Mouse (Mus musculus) limb, embryonic 10.5 days (tissue): ENCODE measurements at regions not wholly inside any gene's neighbourhood (a gene's known extent, or its start where the extent isn't known, plus 50 kb on each side); places are given as distances from the start of the nearest gene placed in this dataset.

Experiments
- DNase-seq: peaks from one replicate; pipeline ENCODE4 v3.0.0-alpha.2; 2017; ENCODE audit warnings: low spot score
- H3K27ac ChIP-seq: fragments of 300-500 bp; sonication (generic); 2 replicates; pipeline ENCODE4 v1.5.1; 2016; ENCODE audit warnings: mild to moderate bottlenecking
- H3K27me3 ChIP-seq: fragments of 300-500 bp; sonication (generic); 2 replicates; pipeline ENCODE4 v1.6.1; 2016; ENCODE audit warnings: low read depth, mild to moderate bottlenecking; ENCODE audit not compliant: poor library complexity, severe bottlenecking
- H3K36me3 ChIP-seq: fragments of 300-500 bp; sonication (generic); 2 replicates; pipeline ENCODE4 v1.6.1; 2016; ENCODE audit warnings: mild to moderate bottlenecking, moderate library complexity
- H3K4me1 ChIP-seq: fragments of 300-500 bp; sonication (generic); 2 replicates; pipeline ENCODE4 v1.6.1; 2016
- H3K4me3 ChIP-seq: fragments of 300-500 bp; sonication (generic); 2 replicates; pipeline ENCODE4 v1.5.1; 2016; ENCODE audit warnings: mild to moderate bottlenecking, moderate library complexity
- H3K9me3 ChIP-seq: fragments of 300-500 bp; sonication (generic); replicated peaks from 2 replicates; pipeline ENCODE4 v1.6.1; 2016; ENCODE audit warnings: mild to moderate bottlenecking
- WGBS: fragments of 180-500 bp; shearing (Covaris S2); methylation state at CpG from one replicate; pipeline ENCODE4 v1.1.7; 2016; 5-methylcytosine and 5-hydroxymethylcytosine counted together

DNA sequence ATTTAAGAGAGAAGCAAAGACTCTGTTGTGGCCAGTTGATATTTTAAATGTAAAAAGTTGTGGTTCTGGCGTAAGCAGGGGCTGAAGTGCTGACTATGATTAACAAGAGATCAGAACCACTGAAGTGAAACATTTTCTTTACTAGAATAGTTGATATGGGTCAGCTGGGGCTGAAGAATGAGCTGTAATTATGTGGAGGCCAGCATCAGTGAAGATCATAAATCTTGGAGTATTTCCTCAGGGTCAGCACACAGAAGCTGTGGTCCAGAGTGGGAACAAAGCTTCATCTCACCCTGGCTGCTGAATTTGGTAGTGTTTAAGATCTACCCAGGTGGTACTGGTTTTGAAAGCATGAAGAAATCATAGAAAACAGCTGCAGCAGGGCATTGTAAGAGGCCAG, 583.4 kb upstream of the Zeb2 start:
- WGBS, result 74% methylated on average over 1 of the region's 1 CpGs
- peaks cover 17% of the 10 kb centered on the region for H3K4me1 ChIP-seq
- no peak for DNase-seq

DNA sequence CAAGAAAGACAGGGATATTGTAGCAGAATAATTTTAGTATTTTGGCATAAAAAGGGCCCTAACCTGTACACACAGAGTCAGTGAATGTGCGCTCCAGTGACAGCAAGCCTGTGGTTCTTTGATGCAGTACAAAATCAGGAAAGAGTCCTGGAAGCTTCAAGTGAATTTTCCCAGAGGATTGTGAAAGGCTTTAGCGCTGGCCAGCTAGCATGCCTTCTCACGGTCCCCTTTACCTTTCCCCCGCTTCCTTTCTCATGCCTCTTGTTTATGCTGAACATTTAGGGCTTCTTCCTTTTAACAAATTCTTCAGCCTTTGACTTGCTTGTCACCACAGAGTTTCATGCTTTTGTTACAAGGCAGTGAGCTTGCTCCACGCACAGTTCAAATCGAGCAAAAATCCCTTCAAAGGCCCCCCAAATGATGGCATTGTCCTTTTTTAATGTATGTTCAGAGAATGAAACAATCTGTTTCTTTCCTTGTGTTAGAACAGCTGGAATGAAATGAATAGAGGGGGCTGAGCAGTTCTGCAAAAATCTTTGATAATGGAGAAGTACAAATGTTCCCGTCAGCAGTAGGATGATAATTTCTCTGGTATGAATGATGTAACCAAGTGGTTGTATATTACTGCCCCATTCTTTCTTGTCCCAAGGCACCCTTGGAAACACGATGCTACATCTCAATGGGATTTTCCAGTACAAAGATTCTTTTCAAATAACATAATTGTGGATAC, 576.3 kb upstream of the Zeb2 start:
- Histone ChIP-seq H3K9me3 (no peaks in the 10 kb centered on the region), H3K27me3 (no peaks in the 10 kb centered on the region), H3K4me3 (no peak overlapping the region), H3K4me1 (no peaks in the 10 kb centered on the region), H3K36me3 (no peaks in the 10 kb centered on the region), H3K27ac (no peak overlapping the region)
- WGBS, result 85% methylated on average over 8 of the region's 8 CpGs
- DNase-seq, result no peak

More for the DNA sequence above, 583.4 kb upstream of the Zeb2 start:
- no peaks in the 10 kb centered on the region for H3K9me3 ChIP-seq
- no peaks in the 10 kb centered on the region for H3K27me3 ChIP-seq
- H3K4me3 ChIP-seq, result no peak overlapping the region
- no peaks in the 10 kb centered on the region for H3K36me3 ChIP-seq
- no peak overlapping the region for H3K27ac ChIP-seq

- H3K4me3 ChIP-seq, result no peak overlapping the region
- no peaks in the 10 kb centered on the region for H3K36me3 ChIP-seq
- no peak for DNase-seq
- no peaks in the 10 kb centered on the region for H3K9me3 ChIP-seq
- no peaks in the 10 kb centered on the region for H3K27me3 ChIP-seq
- 89% methylated on average over 1 of the region's 1 CpGs for WGBS
- no peak overlapping the region for H3K27ac ChIP-seq
- H3K4me1 ChIP-seq, result no peaks in the 10 kb centered on the region
These were observed 575.6 kb upstream of the Zeb2 start for GRCm38 (mm10) chr2:45692819-45693218.

DNA sequence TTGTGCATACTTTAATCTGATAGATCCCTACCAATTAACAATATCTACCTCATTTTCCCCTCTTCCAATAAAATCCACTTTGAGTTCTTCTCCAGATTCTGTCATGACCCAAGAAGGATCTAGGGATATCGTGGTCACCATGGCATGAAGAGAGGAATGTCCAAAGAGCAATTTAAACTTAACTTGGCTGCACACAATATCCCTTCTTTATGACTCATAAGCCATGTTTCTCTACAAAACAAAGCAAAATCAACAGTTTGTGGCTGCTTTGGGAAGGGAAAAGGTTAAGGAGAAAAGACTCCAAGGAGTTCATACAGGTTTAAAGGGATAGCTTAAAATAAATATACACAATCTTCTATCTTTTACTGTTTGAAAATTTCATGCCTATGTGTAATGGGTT, 571.8 kb upstream of the Zeb2 start:
- 94% methylated on average over 1 of the region's 1 CpGs for WGBS
- no peak for DNase-seq

DNA sequence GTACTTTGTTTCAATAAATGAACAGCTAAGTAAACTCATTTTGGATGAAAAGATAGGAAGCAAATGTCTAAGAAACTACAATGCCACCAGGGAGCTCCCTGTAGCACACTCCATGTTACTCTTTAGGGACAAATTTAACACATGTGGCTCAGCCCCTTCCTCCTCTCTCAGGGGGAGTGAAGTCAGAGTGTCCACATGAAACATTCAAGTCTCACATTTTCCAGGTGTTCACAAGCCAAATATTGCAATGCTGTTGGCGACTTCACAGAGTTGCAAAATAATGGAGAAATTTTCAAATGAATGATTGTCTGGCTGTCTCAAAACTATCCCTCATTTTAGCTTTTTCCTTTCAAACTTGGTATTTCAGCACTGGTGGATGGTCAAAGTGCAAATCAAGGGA, 564.1 kb upstream of the Zeb2 start:
- Histone ChIP-seq H3K27me3 (no peaks in the 10 kb centered on the region), H3K27ac (no peak overlapping the region), H3K4me3 (no peak overlapping the region), H3K4me1 (peaks cover 5% of the 10 kb centered on the region), H3K36me3 (no peaks in the 10 kb centered on the region), H3K9me3 (no peaks in the 10 kb centered on the region)
- WGBS, result 83% methylated on average over 1 of the region's 1 CpGs
- DNase-seq, result no peak

More for the DNA sequence above, 571.8 kb upstream of the Zeb2 start:
- no peaks in the 10 kb centered on the region for H3K4me1 ChIP-seq
- no peaks in the 10 kb centered on the region for H3K36me3 ChIP-seq
- no peaks in the 10 kb centered on the region for H3K27me3 ChIP-seq
- no peak overlapping the region for H3K4me3 ChIP-seq
- H3K27ac ChIP-seq, result no peak overlapping the region
- no peaks in the 10 kb centered on the region for H3K9me3 ChIP-seq

GRCm38 (mm10) chr2:45679101-45679895, 562.1 kb upstream of the Zeb2 start:
- Histone ChIP-seq H3K36me3 (no peaks in the 10 kb centered on the region), H3K4me3 (no peak overlapping the region), H3K27me3 (no peaks in the 10 kb centered on the region), H3K9me3 (no peaks in the 10 kb centered on the region), H3K4me1 (peaks cover 11% of the 10 kb centered on the region), H3K27ac (no peak overlapping the region)
- DNase-seq, result no peak
- 80% methylated on average over 10 of the region's 10 CpGs for WGBS

GRCm38 (mm10) chr2:45678685-45679084, 561.5 kb upstream of the Zeb2 start:
- no peak for DNase-seq
- Histone ChIP-seq H3K36me3 (no peaks in the 10 kb centered on the region), H3K27ac (no peak overlapping the region), H3K27me3 (no peaks in the 10 kb centered on the region), H3K4me1 (peaks cover 11% of the 10 kb centered on the region), H3K4me3 (no peak overlapping the region), H3K9me3 (no peaks in the 10 kb centered on the region)
- 72% methylated on average over 9 of the region's 9 CpGs for WGBS

GRCm38 (mm10) chr2:45675776-45676175, 558.6 kb upstream of the Zeb2 start:
- no peak for DNase-seq
- no peak overlapping the region for H3K4me3 ChIP-seq
- H3K27me3 ChIP-seq, result no peaks in the 10 kb centered on the region
- no peaks in the 10 kb centered on the region for H3K9me3 ChIP-seq
- no peak overlapping the region for H3K27ac ChIP-seq
- 80% methylated on average over 2 of the region's 2 CpGs for WGBS
- no peaks in the 10 kb centered on the region for H3K36me3 ChIP-seq
- H3K4me1 ChIP-seq, result peaks cover 11% of the 10 kb centered on the region

- WGBS, result 70% methylated on average over 1 of the region's 1 CpGs
- Histone ChIP-seq H3K36me3 (no peaks in the 10 kb centered on the region), H3K27ac (no peak overlapping the region), H3K9me3 (no peaks in the 10 kb centered on the region), H3K4me1 (peaks cover 9% of the 10 kb centered on the region), H3K4me3 (no peak overlapping the region), H3K27me3 (no peaks in the 10 kb centered on the region)
- DNase-seq, result no peak
These were observed 538.8 kb upstream of the Zeb2 start for GRCm38 (mm10) chr2:45656011-45656410.

- Histone ChIP-seq H3K36me3 (no peaks in the 10 kb centered on the region), H3K4me1 (peaks cover 9% of the 10 kb centered on the region), H3K27ac (no peak overlapping the region), H3K9me3 (no peaks in the 10 kb centered on the region), H3K4me3 (no peak overlapping the region), H3K27me3 (no peaks in the 10 kb centered on the region)
- DNase-seq, result no peak
These were observed 537.5 kb upstream of the Zeb2 start for GRCm38 (mm10) chr2:45654693-45655092.

GRCm38 (mm10) chr2:45652977-45653376, 535.8 kb upstream of the Zeb2 start:
- H3K27ac ChIP-seq, result no peak overlapping the region
- H3K9me3 ChIP-seq, result no peaks in the 10 kb centered on the region
- no peaks in the 10 kb centered on the region for H3K27me3 ChIP-seq
- H3K36me3 ChIP-seq, result no peaks in the 10 kb centered on the region
- H3K4me3 ChIP-seq, result no peak overlapping the region
- no peak for DNase-seq
- 90% methylated on average over 3 of the region's 3 CpGs for WGBS
- peaks cover 9% of the 10 kb centered on the region for H3K4me1 ChIP-seq

- H3K4me1 ChIP-seq, result peaks cover 3% of the 10 kb centered on the region; the same call in 1 of the 2 replicates
- H3K27ac ChIP-seq, result no peak overlapping the region
- WGBS, result 75% methylated on average over 5 of the region's 5 CpGs
These were observed 533.2 kb upstream of the Zeb2 start for GRCm38 (mm10) chr2:45650271-45650985.

GRCm38 (mm10) chr2:45647846-45648245, 530.7 kb upstream of the Zeb2 start:
- DNase-seq, result no peak
- Histone ChIP-seq H3K27me3 (no peaks in the 10 kb centered on the region), H3K4me1 (peaks cover 3% of the 10 kb centered on the region; the same call in 1 of the 2 replicates), H3K27ac (no peak overlapping the region), H3K36me3 (no peaks in the 10 kb centered on the region), H3K9me3 (no peaks in the 10 kb centered on the region), H3K4me3 (no peak overlapping the region)
- WGBS, result 87% methylated on average over 3 of the region's 3 CpGs

More at GRCm38 (mm10) chr2:45650271-45650985, 533.2 kb upstream of the Zeb2 start:
- no peak overlapping the region for H3K4me3 ChIP-seq
- no peaks in the 10 kb centered on the region for H3K27me3 ChIP-seq
- no peaks in the 10 kb centered on the region for H3K9me3 ChIP-seq
- no peak for DNase-seq
- H3K36me3 ChIP-seq, result no peaks in the 10 kb centered on the region
